Mouse (Mus musculus): Measurements from ENCODE around the gene Tbc1d12.

Gene Tbc1d12

GRCm38 (mm10) chr19:38836438-38837170, at the start of gene Tbc1d12:
Tbc1d12 (plus strand) TSS chr19:38836579.
- peak; percentile 94 for DNase-seq (ENCODE audit: low read depth, low spot score)

- DNase-seq (ENCODE audit: low read depth, low spot score), result no peak
Observed at GRCm38 (mm10) chr19:38787756-38788155, 48.6 kb upstream of the Tbc1d12 start.

GRCm38 (mm10) chr19:38793563-38794045, 42.8 kb upstream of the Tbc1d12 start:
- no peak for DNase-seq (ENCODE audit: low read depth, low spot score)

- no peak for DNase-seq (ENCODE audit: low read depth, low spot score)
Observed at GRCm38 (mm10) chr19:38796546-38796945, 39.8 kb upstream of the Tbc1d12 start.

GRCm38 (mm10) chr19:38798291-38798690, 38.1 kb upstream of the Tbc1d12 start:
- no peak for DNase-seq (ENCODE audit: low read depth, low spot score)

GRCm38 (mm10) chr19:38798801-38799200, 37.6 kb upstream of the Tbc1d12 start:
- DNase-seq (ENCODE audit: low read depth, low spot score), result no peak

- DNase-seq (ENCODE audit: low read depth, low spot score), result no peak
Observed at GRCm38 (mm10) chr19:38818191-38818590, 18.2 kb upstream of the Tbc1d12 start.

- peak; percentile 98 for DNase-seq (ENCODE audit: low read depth, low spot score)
Observed at GRCm38 (mm10) chr19:38818766-38819426, 17.5 kb upstream of the Tbc1d12 start, which contains the start of gene Noc3l. Noc3l (minus strand) TSS chr19:38819237.

GRCm38 (mm10) chr19:38819427-38819802, 17.0 kb upstream of the Tbc1d12 start:
- no peak for DNase-seq (ENCODE audit: low read depth, low spot score)

- no peak for DNase-seq (ENCODE audit: low read depth, low spot score)
Observed at GRCm38 (mm10) chr19:38820186-38820804, 16.1 kb upstream of the Tbc1d12 start.

- DNase-seq (ENCODE audit: low read depth, low spot score), result no peak
Observed at GRCm38 (mm10) chr19:38833224-38833623, 3.2 kb upstream of the Tbc1d12 start.

- no peak for DNase-seq (ENCODE audit: low read depth, low spot score)
Observed at GRCm38 (mm10) chr19:38836084-38836437, 318 bp upstream of the Tbc1d12 start.

GRCm38 (mm10) chr19:38837171-38837641, 827 bp downstream of the Tbc1d12 start:
- DNase-seq (ENCODE audit: low read depth, low spot score), result peak; percentile 86

- no peak for DNase-seq (ENCODE audit: low read depth, low spot score)
Observed at GRCm38 (mm10) chr19:38844817-38845216, 8.4 kb downstream of the Tbc1d12 start.

- no peak for DNase-seq (ENCODE audit: low read depth, low spot score)
Observed at GRCm38 (mm10) chr19:38846373-38846772, 10.0 kb downstream of the Tbc1d12 start.

- DNase-seq (ENCODE audit: low read depth, low spot score), result peak; percentile 39
Observed at GRCm38 (mm10) chr19:38858224-38858623, 21.8 kb downstream of the Tbc1d12 start.

GRCm38 (mm10) chr19:38862523-38862922, 26.1 kb downstream of the Tbc1d12 start:
- DNase-seq (ENCODE audit: low read depth, low spot score), result no peak

- DNase-seq (ENCODE audit: low read depth, low spot score), result peak; percentile 56
Observed at GRCm38 (mm10) chr19:38874825-38875224, 38.4 kb downstream of the Tbc1d12 start.

- peak; percentile 54 for DNase-seq (ENCODE audit: low read depth, low spot score)
Observed at GRCm38 (mm10) chr19:38880300-38880699, 43.9 kb downstream of the Tbc1d12 start.

GRCm38 (mm10) chr19:38901146-38902135, 65.1 kb downstream of the Tbc1d12 start:
- no peak for DNase-seq (ENCODE audit: low read depth, low spot score)

- peak; percentile 60 for DNase-seq (ENCODE audit: low read depth, low spot score)
Observed at GRCm38 (mm10) chr19:38902501-38902900, 66.1 kb downstream of the Tbc1d12 start.
